Mouse (Mus musculus) MEL (cell line): ENCODE measurements at regions not wholly inside any gene's neighbourhood (a gene's known extent, or its start where the extent isn't known, plus 50 kb on each side); places are given as distances from the start of the nearest gene placed in this dataset.

Experiments
- CHD2 ChIP-seq: IDR thresholded peaks from 2 replicates; pipeline ENCODE4 v1.6.1; 2011; ENCODE audit warnings: low read length, improper control_type of control experiment
- CTCF ChIP-seq, 3 experiments: IDR thresholded peaks in 2 of 3; conservative IDR thresholded peaks in 1 of 3; 2 replicates each; pipeline ENCODE4 v1.5.1; 2011 to 2012; ENCODE audit warnings: low read length in 3 of 3, low read depth in 2 of 3, mild to moderate bottlenecking in 2 of 3, improper control_type of control experiment in 1 of 3, inconsistent platforms in 1 of 3, mixed read lengths in 1 of 3, moderate library complexity in 1 of 3; ENCODE audit not compliant: control insufficient read depth in 1 of 3, insufficient read depth in 1 of 3, poor library complexity in 1 of 3, severe bottlenecking in 1 of 3
- ELF1 ChIP-seq: IDR thresholded peaks from 2 replicates; pipeline ENCODE4 v1.6.1; 2014; ENCODE audit warnings: low read depth, mild to moderate bottlenecking, inconsistent platforms, low read length, improper control_type of control experiment, moderate library complexity
- HCFC1 ChIP-seq: IDR thresholded peaks from 2 replicates; pipeline ENCODE4 v1.6.1; 2012; ENCODE audit warnings: low read depth, mild to moderate bottlenecking, inconsistent platforms, low read length, improper control_type of control experiment, moderate library complexity
- MAX ChIP-seq: IDR thresholded peaks from 2 replicates; pipeline ENCODE4 v1.6.1; 2011; ENCODE audit warnings: low read length, improper control_type of control experiment
- MEF2A ChIP-seq: IDR thresholded peaks from 2 replicates; pipeline ENCODE4 v1.6.1; 2014; ENCODE audit warnings: low read depth, mild to moderate bottlenecking, inconsistent platforms, low read length, improper control_type of control experiment; ENCODE audit not compliant: poor library complexity, insufficient replicate concordance, severe bottlenecking; ENCODE audit errors: extremely low read depth
- NELFE ChIP-seq: IDR thresholded peaks from 2 replicates; pipeline ENCODE4 v1.6.1; 2011; ENCODE audit warnings: low read depth, low read length, improper control_type of control experiment
- POLR2A ChIP-seq, 2 experiments: IDR thresholded peaks; 2 replicates each; pipeline ENCODE4 v1.6.1; 2011 to 2012; ENCODE audit warnings: low read length in 2 of 2, mild to moderate bottlenecking in 2 of 2, control low read depth in 1 of 2, improper control_type of control experiment in 1 of 2, low read depth in 1 of 2, moderate library complexity in 1 of 2; ENCODE audit not compliant: control insufficient read depth in 1 of 2, insufficient read depth in 1 of 2, poor library complexity in 1 of 2
- RAD21 ChIP-seq: IDR thresholded peaks from 2 replicates; pipeline ENCODE4 v1.6.1; 2011; ENCODE audit warnings: mild to moderate bottlenecking, low read depth, low read length, improper control_type of control experiment
- USF1 ChIP-seq: IDR thresholded peaks from 2 replicates; pipeline ENCODE4 v1.6.1; 2014; ENCODE audit warnings: low read depth, mild to moderate bottlenecking, inconsistent platforms, low read length, improper control_type of control experiment, moderate library complexity
- ZC3H11A ChIP-seq: IDR thresholded peaks from 2 replicates; pipeline ENCODE4 v1.6.1; 2012; ENCODE audit warnings: low read depth, mild to moderate bottlenecking, inconsistent platforms, low read length, improper control_type of control experiment
- ZNF384 ChIP-seq: IDR thresholded peaks from 2 replicates; pipeline ENCODE4 v1.6.1; 2012; ENCODE audit warnings: low read depth, mild to moderate bottlenecking, inconsistent platforms, low read length, improper control_type of control experiment

- no peak for TF ChIP-seq HCFC1
- no peak for TF ChIP-seq MEF2A
- TF ChIP-seq USF1 = no peak
- no peak for TF ChIP-seq CTCF (IDR thresholded peaks at IDR 0.05 in 2 of 3, conservative IDR thresholded peaks at IDR 0.05 in 1 of 3; ENCODE audit: control insufficient read depth in 1 of 3, insufficient read depth in 1 of 3, low read depth in 2 of 3, low read length in 3 of 3, poor library complexity in 1 of 3, severe bottlenecking in 1 of 3)
- no peak for TF ChIP-seq POLR2A (IDR thresholded peaks at IDR 0.05; ENCODE audit: control insufficient read depth in 1 of 2, insufficient read depth in 1 of 2, low read depth in 1 of 2, low read length in 2 of 2, poor library complexity in 1 of 2)
- no peak for TF ChIP-seq ZNF384
- no peak for TF ChIP-seq RAD21
- no peak for TF ChIP-seq ELF1
- TF ChIP-seq NELFE = no peak
- TF ChIP-seq CHD2 = no peak
- TF ChIP-seq ZC3H11A = no peak
- TF ChIP-seq MAX = no peak
These were observed 196.2 kb downstream of the Sptssa start for GRCm38 (mm10) chr12:54460135-54460523.
